Mouse (Mus musculus) spleen, postnatal 36 days (tissue): ENCODE results near the gene Ctnna2.

Experiments used
- DNase-seq, 2 experiments: peaks; one replicate each; pipeline ENCODE4 v3.0.0; 2022; ENCODE audit warnings: low spot score in 2 of 2, mixed read lengths in 1 of 2

Gene Ctnna2

DNA sequence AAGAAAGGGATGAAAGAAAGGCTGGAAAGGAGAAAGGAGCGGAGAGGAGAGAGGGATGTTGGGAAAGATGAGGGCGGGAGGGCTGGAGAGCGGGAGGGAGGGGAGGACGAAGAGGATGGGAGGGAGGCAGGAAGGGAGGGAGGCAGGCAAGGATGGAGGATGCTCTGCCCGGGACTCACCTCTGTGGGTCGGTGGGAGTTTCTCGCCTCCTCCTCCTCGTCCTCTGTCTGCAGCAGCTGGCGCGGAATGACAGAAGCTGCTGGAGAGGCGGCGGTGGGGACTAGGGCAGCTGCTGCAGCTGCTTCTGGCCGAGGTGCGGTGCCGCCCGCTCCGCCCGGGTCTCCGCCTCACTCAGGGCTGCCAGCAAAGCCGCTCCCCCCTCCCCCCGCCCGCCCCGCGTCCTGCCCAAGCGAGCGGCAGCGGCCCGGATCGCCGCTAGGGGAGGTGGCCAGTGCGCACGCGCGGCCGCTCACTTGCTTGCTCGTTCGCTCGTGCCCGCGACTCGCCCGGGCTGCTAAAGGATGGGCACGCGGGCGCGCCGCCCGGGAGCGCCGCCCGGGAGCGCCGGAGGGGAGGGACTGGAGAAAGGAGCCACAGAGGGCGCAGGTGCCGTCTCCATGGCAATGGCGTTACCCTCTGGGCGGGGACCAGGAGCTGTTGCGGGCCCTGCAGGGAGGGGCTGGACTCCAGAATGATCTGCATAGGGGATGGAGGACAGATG, at the start of gene Ctnna2:
Ctnna2 (minus strand) TSS at position 459 of the 721 bp plus-strand sequence.
- no peak for DNase-seq

- no peak for DNase-seq
Measured at GRCm38 (mm10) chr6:77980137-77981052, 896 bp upstream of the Ctnna2 start.

DNA sequence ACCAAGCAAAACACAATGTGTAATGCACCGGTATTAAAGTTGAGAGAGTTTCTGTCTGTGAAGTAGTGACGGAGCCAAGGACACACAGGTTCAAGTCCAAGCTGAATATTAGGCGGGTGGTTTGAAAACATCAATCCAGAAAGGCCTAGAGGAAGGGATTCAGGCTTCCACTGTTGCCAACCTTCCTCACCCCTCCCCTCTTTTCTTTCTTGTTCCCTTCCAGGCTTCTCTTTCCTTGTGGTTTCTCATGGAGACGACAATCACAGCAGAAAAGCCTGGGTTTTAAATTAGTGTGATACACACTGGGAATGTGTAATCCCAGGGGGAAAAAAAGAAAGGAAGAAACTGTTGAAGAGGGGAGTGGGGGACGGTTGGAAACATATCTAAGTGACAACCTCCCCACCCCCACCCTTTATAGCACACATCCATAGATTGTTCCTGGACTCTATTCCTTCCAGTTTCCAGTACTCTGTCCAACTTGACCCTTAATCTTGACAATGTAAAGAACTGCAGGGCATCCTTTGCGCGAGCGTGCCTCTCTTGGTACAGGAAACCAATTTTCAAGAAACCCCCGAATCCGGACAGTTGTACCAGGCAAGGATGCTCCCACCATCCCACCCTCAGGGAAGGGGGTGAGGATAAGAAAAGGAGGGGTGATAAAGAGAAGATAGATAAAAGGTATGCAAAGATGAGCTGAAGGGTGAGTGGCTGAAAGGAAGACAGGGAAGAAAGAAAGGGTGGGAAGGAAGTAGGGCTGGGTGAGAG, 841 bp downstream of the Ctnna2 start:
- DNase-seq, result no peak

DNA sequence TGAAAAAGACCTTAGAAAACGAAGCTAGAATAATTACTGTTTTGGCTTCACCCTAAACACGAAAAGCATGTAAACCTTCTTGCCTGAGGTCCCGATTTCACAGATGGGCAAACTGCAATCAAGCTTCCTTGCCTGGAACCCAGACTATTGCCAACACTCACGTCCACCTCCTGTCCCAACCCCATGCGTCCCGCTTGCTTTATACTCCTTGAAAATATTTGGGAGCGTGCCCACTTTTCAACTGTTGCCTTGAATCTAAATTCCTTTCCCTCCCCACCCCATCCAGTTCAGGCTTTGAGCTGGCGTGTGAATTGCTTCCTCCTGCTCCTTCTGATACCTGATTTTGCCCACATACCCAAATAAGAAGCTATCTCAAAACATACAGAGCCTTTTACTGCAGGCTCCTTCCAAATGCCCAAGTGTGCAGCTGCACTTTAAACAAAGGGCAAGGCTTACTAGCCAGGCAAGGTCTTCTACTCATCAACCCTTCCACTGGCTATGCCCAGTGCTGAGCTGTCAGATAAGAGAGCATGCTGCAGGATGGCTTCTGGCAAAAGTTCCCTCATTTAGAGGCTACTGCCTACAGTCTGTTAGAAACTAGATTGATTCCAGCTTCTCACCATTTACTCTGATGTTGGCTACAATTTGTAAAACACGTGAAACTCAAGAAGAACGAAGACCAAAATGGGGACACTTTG, 8.8 kb downstream of the Ctnna2 start:
- no peak for DNase-seq

DNA sequence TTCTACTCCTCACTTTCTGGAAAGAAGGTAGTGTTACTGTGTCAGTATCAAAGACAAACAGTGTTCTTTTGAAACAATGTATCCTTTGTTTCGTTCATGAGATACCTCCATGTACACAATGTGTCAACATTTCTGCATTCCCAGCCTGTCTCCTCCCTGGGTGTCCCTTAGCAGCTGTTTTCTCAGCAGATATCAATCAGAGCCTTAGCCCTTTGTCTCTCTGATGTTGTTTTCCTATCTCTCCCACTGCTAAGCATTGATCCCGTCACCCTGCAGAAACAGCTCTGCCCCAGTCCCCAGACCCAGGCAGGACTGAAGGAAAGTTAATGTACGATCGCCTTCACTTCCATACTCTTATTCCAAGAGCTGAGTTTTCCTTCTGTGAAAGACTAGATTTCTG, 9.7 kb downstream of the Ctnna2 start:
- no peak for DNase-seq

- no peak for DNase-seq
Measured at GRCm38 (mm10) chr6:77962011-77962410, 17.5 kb downstream of the Ctnna2 start.

DNA sequence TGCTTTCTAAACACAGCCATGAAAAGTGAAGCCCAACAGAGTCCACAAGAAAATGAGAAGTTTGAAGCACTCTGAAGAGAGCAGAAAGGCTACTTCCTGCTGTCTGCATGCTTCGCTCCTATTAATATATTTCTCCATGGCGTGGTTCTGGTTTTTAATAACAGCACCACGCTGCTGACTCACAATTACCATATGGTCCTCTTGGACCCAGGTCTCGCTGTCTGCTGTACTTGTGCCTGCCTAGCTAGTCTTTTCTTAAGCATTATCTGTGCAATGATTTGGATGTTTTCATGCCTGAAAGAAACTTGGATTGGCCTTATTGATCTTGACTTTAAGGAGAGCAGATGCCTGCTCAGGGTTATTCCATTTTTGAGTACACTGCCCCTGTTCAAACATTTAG, 28.2 kb downstream of the Ctnna2 start:
- DNase-seq, result no peak

DNA sequence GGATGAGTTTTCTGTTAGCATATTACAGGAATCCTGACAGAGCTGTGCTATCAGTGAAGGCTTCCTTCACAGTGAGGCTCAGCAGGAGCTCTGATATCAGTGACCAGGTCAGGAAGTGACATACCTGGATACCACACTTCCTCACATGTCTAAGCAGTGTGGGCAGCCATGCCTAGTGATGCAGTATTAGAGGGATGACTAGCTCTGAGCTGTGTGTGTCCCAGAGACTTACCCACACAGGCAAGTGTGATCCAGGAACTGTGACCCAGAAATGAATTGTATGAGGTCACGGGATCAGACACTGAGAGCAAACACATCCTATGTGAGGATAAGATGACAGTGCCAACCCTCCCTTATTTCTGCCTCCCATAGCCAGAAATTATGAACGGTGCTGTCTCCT, 28.8 kb downstream of the Ctnna2 start:
- no peak for DNase-seq

DNA sequence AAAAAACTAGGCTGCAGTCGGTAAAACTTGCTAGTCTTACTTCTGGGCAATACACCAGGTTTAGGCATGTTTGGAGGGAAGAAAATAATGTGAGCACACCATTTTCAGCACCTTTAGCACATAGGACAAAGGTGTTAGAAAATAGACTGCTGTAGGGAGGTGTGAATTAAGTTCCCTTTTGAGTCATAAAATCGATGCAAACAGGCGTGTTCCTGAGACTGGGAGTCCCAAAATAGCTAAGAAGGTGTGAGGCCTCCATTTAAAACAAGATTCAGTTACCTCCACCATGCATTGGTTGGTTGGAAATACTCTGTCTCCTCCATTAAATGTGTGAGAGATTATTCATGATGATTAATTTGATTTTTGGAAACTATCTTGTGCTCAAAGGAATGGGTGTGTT, 50.1 kb downstream of the Ctnna2 start:
- DNase-seq, result no peak

DNA sequence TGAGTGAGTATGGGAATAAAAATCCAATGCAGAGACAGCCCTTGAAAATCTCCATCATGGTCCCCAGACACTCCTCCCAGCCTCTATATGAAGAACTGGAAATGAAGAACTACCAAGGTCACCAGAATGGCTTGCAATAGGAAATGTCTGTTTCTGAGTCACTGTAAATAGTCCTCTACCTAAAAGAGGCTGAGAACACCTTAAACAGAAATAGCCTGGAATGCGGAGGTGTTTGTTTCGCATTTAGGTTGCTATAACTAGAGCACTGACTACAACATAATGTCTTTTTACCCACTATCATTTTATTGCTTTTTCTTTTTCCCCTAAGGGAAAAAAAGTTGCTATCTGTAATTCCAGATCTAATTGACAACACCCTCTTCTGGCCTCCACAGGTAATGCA, 106.3 kb downstream of the Ctnna2 start:
- DNase-seq, result no peak

- no peak for DNase-seq
Measured at GRCm38 (mm10) chr6:77869313-77869712, 110.2 kb downstream of the Ctnna2 start.

GRCm38 (mm10) chr6:77868119-77868518, 111.4 kb downstream of the Ctnna2 start:
- DNase-seq, result no peak

DNA sequence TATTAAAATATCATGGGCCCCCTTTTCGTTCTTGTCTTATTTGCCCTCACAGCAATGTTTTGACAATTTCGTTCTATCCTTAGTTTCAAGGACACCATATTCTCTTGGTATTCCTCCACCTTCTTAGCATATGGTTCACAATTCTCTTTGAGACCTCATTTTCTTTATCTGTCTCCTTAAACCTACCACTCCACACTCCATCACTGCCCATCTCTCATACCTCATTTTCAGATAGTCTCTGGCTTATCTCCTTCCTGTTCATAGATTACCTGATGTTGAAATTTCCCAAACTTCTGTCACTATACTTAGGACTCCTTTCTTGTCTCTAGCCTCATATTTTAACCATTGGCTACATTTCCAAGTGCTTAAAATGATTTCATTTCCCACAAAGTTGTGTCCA, 116.1 kb downstream of the Ctnna2 start:
- no peak for DNase-seq

DNA sequence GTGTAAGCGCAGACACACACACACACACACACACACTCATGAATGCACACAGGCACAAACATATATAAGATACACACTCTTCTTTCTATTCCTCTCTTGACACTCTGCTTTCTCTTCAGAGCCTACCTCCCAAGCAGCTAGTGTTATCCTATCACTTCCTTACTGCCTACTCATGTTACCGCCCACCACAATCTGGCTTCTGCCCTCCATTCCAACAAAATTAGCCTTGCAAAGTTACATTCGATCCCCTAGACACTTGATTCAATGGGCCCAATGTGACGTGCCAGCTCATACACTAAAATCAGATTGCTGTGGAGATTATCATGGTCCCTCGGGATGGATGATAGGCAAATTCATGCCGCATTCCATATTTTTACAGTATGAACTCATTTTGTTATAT, 116.7 kb downstream of the Ctnna2 start:
- no peak for DNase-seq

DNA sequence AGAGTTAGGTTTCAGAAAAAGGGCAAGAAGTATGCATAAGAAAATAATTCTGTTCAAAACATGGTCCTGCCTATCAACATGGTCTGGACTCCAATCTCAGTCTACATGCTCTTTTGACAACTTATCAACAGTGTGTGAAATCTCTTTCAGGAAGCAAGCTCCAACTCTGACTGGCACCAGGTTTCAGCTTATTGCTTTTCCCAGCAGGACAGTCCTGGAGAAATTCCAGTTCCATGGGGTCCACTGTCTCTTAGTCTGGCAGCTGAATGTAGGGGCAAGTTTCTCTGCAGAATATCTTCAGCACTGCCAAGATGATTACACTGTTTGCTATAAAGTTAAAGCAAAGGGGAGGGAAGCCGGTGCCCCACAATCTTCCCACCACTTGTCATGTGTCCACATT, 130.1 kb downstream of the Ctnna2 start:
- no peak for DNase-seq

GRCm38 (mm10) chr6:77848796-77849195, 130.7 kb downstream of the Ctnna2 start:
- DNase-seq, result no peak

- DNase-seq, result no peak
Measured at GRCm38 (mm10) chr6:77847651-77848050, 131.8 kb downstream of the Ctnna2 start.

DNA sequence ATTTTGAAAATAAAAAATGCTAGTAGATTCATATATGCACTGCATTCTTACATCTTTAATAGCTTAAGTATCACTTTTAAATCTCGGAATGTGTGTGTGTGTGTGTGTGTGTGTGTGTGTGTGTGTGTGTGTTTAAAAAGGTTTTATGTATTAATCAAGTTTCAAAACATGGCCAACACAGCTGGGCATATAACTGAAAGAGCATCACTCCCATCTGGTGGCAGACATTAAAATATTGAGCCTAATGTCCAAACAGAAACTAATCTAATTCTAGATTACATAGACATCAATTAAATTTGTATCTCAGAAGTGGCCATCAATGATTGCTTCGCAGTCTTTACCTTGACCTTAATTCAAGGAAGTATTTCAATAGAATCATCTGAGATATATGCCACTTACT, 140.4 kb downstream of the Ctnna2 start:
- no peak for DNase-seq

GRCm38 (mm10) chr6:77838653-77839052, 140.8 kb downstream of the Ctnna2 start:
- no peak for DNase-seq

DNA sequence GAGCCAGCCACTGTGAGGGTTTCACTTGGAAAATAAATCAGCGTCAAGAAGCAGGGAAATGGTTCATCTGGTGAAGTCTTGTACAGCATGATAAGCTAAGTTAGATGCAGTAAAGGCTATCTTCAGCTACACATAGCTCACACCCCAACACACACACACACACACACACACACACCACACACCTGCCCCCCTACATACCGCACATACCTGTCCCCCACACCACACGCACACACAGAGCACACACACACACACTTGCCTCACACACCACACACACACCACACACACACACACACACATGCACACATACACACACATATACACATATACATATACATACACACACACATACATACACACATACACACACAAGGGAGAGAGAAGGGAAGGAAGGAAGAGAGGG, 142.0 kb downstream of the Ctnna2 start:
- DNase-seq, result no peak

DNA sequence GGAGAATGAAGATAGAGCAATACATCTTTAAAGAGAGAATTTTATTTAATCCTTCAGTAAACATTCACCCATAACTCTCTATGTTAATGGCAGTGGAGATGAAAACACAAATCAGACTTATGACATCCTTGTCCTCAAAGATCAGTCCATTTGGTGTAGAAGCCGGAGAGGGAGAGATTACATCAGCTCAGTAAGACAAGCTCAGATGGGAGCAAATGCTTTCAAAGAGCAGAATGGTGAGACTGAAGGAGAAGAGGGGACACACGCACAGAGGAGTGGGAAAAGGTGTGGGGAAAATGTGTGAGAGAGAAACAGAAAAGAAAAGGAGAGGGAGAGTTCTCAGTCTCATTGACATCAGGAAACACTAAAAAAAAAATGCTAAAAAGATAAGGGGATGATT, 144.8 kb downstream of the Ctnna2 start:
- DNase-seq, result no peak

- no peak for DNase-seq
Measured at GRCm38 (mm10) chr6:77827526-77827925, 152.0 kb downstream of the Ctnna2 start.
